ENCODE assay signal across 19 mouse cellular contexts in genomic region chr4:107944141-107944540, GRCm38 (mm10). TPM values are rescaled to one million over a fixed set of nuclear protein-coding genes. Genes with fewer than 3 reads are reported as not detected.
DNase-seq lines count a peak whose midpoint lies in the region; ATAC-seq lines count a peak whose summit lies in the region.
"Had no signal": no experiment of that assay in that cellular context is flagged by ENCODE, and none has a peak within 500 bp of the region (broad histone marks: within the 10 kb centered on the region; RNA-seq: fewer than 3 reads in every experiment).

No protein-coding gene starts in this region.

- intact Hi-C loops in heart, postnatal 14 days (cut with DNase I) = loop anchor here (5.0 kb wide), 1 partner anchor 383 kb away; the partner anchor contains the start of gene Coa7
- intact Hi-C loops in left cerebral cortex, postnatal 4 days (cut with DNase I) = loop anchor here (10.0 kb wide), 1 partner anchor 131 kb away; no protein-coding TSS in a partner anchor

- H3K4me1 ChIP-seq in heart, embryonic 12.5 days (replicated peaks) = peaks cover 2% of the 10 kb centered on the region; the same call in 1 of the 2 replicates
- H3K4me1 ChIP-seq: forebrain, embryonic 15.5 days; neural tube, embryonic 13.5 days had no signal

- ATAC-seq in heart, embryonic 12.5 days (ENCODE audit: insufficient number of reproducible peaks, low FRiP score) = no peak
- ATAC-seq: forebrain, embryonic 15.5 days had no signal

- no peak overlapping the region for H3K4me2 ChIP-seq in heart, embryonic 12.5 days
- H3K4me2 ChIP-seq: forebrain, embryonic 15.5 days; heart, embryonic 13.5 days; liver, embryonic 11.5 days; lung, embryonic 14.5 days; neural tube, embryonic 13.5 days had no signal

- H3K9ac ChIP-seq in heart, embryonic 12.5 days = no peak overlapping the region
- H3K9ac ChIP-seq: forebrain, embryonic 15.5 days; heart, embryonic 13.5 days; lung, embryonic 14.5 days; neural tube, embryonic 13.5 days had no signal

- H3K27me3 ChIP-seq in heart, embryonic 12.5 days (replicated peaks) = 0 out of 2 replicates have a peak, but pooled peaks cover 5% of the 10 kb centered on the region
- H3K27me3 ChIP-seq: forebrain, embryonic 15.5 days; heart, embryonic 13.5 days; neural tube, embryonic 13.5 days had no signal

- no peak overlapping the region for H3K4me3 ChIP-seq in heart, embryonic 12.5 days
- H3K4me3 ChIP-seq: forebrain, embryonic 15.5 days; gastrocnemius, adult 2 months; heart, embryonic 13.5 days; neural tube, embryonic 13.5 days had no signal

- 73% methylated on average over 2 of the region's 2 CpGs for WGBS in heart, embryonic 12.5 days

- H3K9me3 ChIP-seq in heart, embryonic 12.5 days (replicated peaks) = no peaks in the 10 kb centered on the region
- H3K9me3 ChIP-seq: forebrain, embryonic 15.5 days; heart, embryonic 13.5 days; neural tube, embryonic 13.5 days had no signal

- H3K36me3 ChIP-seq in heart, embryonic 12.5 days = no peaks in the 10 kb centered on the region
- H3K36me3 ChIP-seq: forebrain, embryonic 15.5 days; heart, embryonic 13.5 days; neural tube, embryonic 13.5 days had no signal

- H3K27ac ChIP-seq in heart, embryonic 12.5 days (ENCODE audit: poor library complexity, severe bottlenecking) = no peak overlapping the region
- H3K27ac ChIP-seq: forebrain, embryonic 15.5 days; gastrocnemius, adult 2 months; heart, embryonic 13.5 days; neural tube, embryonic 13.5 days had no signal

- DNase-seq in cerebellum, postnatal 10 days = peak; percentile 55 to 76
- DNase-seq in cerebellum, adult 9-11 months = no peak
- peak; percentile 31 to 34 for DNase-seq in heart, postnatal 14 days
- peak; percentile 69 for DNase-seq in left cerebral cortex, postnatal 4 days
- no peak for DNase-seq in left cerebral cortex, adult 8-10 months (ENCODE audit: low spot score in 2 of 2)
- peak; percentile 69 for DNase-seq in fat pad, adult 2 months (ENCODE audit: extremely low read depth, low read depth, low spot score)
- DNase-seq in right cerebral cortex, postnatal 36 days (ENCODE audit: low spot score in 2 of 2) = no peak
- DNase-seq: cerebellum, adult 11-12 months; gastrocnemius, adult 2 months; lung, embryonic 14.5 days had no signal

RNA-seq across cellular contexts. Expression of gene Cpt2, which starts 20.7 kb away (rescaled TPM):
- 100 to 1,000 TPM; 257 to 276 TPM for total RNA-seq in heart, postnatal 14 days (2021)
- 56.7 and 58.8 TPM in 2 replicates for polyA plus RNA-seq in heart, embryonic 12.5 days (2016; fragmentation: Nextera tagmentation; extraction: Ambion mirVana)
- total RNA-seq in left cerebral cortex, postnatal 4 days (2021) = 1 to 10 TPM; 4.8 to 5.9 TPM
- total RNA-seq in left cerebral cortex, adult 8-10 months (2022) = 10 to 100 TPM in 1 of 4 experiments, 1 to 10 TPM in 3; 5.8 to 11.3 (median 8.4) TPM

RNA-seq across cellular contexts. Expression of gene Slc1a7, which starts 24.0 kb away (rescaled TPM):
- under 1 TPM; 0.07 to 0.14 TPM for total RNA-seq in heart, postnatal 14 days (2021)
- polyA plus RNA-seq in heart, embryonic 12.5 days (2016; fragmentation: Nextera tagmentation; extraction: Ambion mirVana) = not detected in 2 replicates
- not detected for total RNA-seq in left cerebral cortex, postnatal 4 days (2021)
- total RNA-seq in left cerebral cortex, adult 8-10 months (2022) = under 1 TPM in 3 of 4 experiments, not detected in 1; 0.24 to 0.42 (median 0.27) TPM
- total RNA-seq: layer of hippocampus, postnatal 25 days had no signal
- polyA plus RNA-seq: C2C12; embryonic facial prominence, embryonic 14.5 days; heart, embryonic 13.5 days; liver, embryonic 11.5 days; neural tube, embryonic 13.5 days; stomach, embryonic 14.5 days had no signal

RNA-seq across cellular contexts. Expression of gene 0610037L13Rik, which starts 54.5 kb away (rescaled TPM):
- 10 to 100 TPM; 54.1 to 56.9 TPM for total RNA-seq in heart, postnatal 14 days (2021)
- 104 and 105 TPM in 2 replicates for polyA plus RNA-seq in heart, embryonic 12.5 days (2016; fragmentation: Nextera tagmentation; extraction: Ambion mirVana)
- total RNA-seq in left cerebral cortex, postnatal 4 days (2021) = 10 to 100 TPM; 53.0 to 57.5 TPM
- 10 to 100 TPM; 51.1 to 59.8 (median 55.1) TPM for total RNA-seq in left cerebral cortex, adult 8-10 months (2022)

Comparison
In these comparisons a context has a peak if more than half of its experiments do, and no peak if none do; other contexts are left out.
1. DNase-seq: peak in cerebellum, postnatal 10 days (2 of 2), heart, postnatal 14 days (2 of 2), left cerebral cortex, postnatal 4 days (single experiment) and fat pad, adult 2 months (single experiment); none in cerebellum, adult 9-11 months (single experiment), left cerebral cortex, adult 8-10 months (0 of 2) and right cerebral cortex, postnatal 36 days (0 of 2).
2. RNA of gene Cpt2, which starts 20.7 kb away (total RNA-seq): 257 to 276 TPM in heart, postnatal 14 days; 5.8 to 11.3 TPM in left cerebral cortex, adult 8-10 months and 4.8 to 5.9 TPM in left cerebral cortex, postnatal 4 days; every median in the first group is over 10 times any median in the second.